Mouse (Mus musculus) embryonic facial prominence, embryonic 15.5 days (tissue): Measurements from ENCODE around the gene Gpc5. TPM values are rescaled to one million over a fixed set of nuclear protein-coding genes. Genes with fewer than 3 reads are reported as not detected.

Source experiments
- ATAC-seq: fragments of 200-750 bp; cut with Nextera tagmentation; 2 replicates; pipeline ENCODE4 v1.8.0; 2017; ENCODE audit warnings: low read depth, moderate TSS enrichment; ENCODE audit not compliant: insufficient number of reproducible peaks, low FRiP score, low TSS enrichment
- H3K27ac ChIP-seq: fragments of 300-500 bp; sonication (generic); replicated peaks from 2 replicates; pipeline ENCODE4 v1.5.1; 2015; ENCODE audit warnings: mild to moderate bottlenecking, inconsistent platforms
- H3K27me3 ChIP-seq: fragments of 300-500 bp; sonication (generic); 2 replicates; pipeline ENCODE4 v1.6.1; 2015; ENCODE audit warnings: inconsistent platforms
- H3K36me3 ChIP-seq: fragments of 300-500 bp; sonication (generic); 2 replicates; pipeline ENCODE4 v1.6.1; 2015; ENCODE audit warnings: mild to moderate bottlenecking, inconsistent platforms
- H3K4me1 ChIP-seq: fragments of 300-500 bp; sonication (generic); 2 replicates; pipeline ENCODE4 v1.6.1; 2015; ENCODE audit warnings: inconsistent platforms
- H3K4me2 ChIP-seq: fragments of 300-500 bp; sonication (generic); replicated peaks from 2 replicates; pipeline ENCODE4 v1.6.1; 2015; ENCODE audit warnings: mild to moderate bottlenecking, inconsistent platforms
- H3K4me3 ChIP-seq: fragments of 300-500 bp; sonication (generic); replicated peaks from 2 replicates; pipeline ENCODE4 v1.5.1; 2015; ENCODE audit warnings: mild to moderate bottlenecking, inconsistent platforms
- H3K9ac ChIP-seq: fragments of 300-500 bp; sonication (generic); 2 replicates; pipeline ENCODE4 v1.6.1; 2015; ENCODE audit warnings: inconsistent platforms
- H3K9me3 ChIP-seq: fragments of 300-500 bp; sonication (generic); replicated peaks from 2 replicates; pipeline ENCODE4 v1.6.1; 2016; ENCODE audit warnings: inconsistent platforms
- WGBS: fragments of 180-500 bp; shearing (Covaris S2); methylation state at CpG from one replicate; pipeline ENCODE4 v1.1.7; 2015; 5-methylcytosine and 5-hydroxymethylcytosine counted together
- polyA plus RNA-seq: library from polyadenylated mRNA; unstranded; fragments of >200 nt; fragmentation: Nextera tagmentation; extraction: Ambion mirVana; gene quantifications from 2 replicates; pipeline ENCODE4 v1.2.1, GENCODE M21; 2015

The Gpc5 gene
- polyA plus RNA-seq, 1 experiment from 2014 or later = 0.60 TPM

DNA sequence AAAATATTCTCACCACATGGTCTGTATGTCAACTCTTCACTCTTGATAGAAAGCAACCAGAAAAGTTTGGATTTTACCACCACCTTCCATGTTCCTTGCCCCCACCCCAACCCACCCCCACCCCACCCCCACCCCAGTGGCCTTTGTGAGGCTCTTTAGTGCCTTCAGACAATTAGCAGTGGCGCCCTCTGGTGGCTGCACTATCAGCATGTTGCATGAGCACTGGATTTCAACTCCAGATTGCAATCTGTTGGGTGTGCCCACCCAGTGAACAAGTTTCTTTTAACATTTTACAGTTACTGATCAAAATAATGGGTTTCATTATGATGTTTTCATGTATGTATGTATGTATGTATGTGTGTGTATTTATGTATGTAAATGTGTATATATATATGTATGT, 279.1 kb downstream of the Gpc5 start:
- 26% methylated on average over 1 of the region's 1 CpGs for WGBS
- no peaks in the 10 kb centered on the region for H3K27me3 ChIP-seq
- ATAC-seq = no peak
- H3K4me1 ChIP-seq = no peaks in the 10 kb centered on the region
- no peaks in the 10 kb centered on the region for H3K36me3 ChIP-seq
- H3K4me2 ChIP-seq = no peak overlapping the region
- no peak overlapping the region for H3K9ac ChIP-seq
- no peak overlapping the region for H3K4me3 ChIP-seq
- no peak overlapping the region for H3K27ac ChIP-seq
- no peaks in the 10 kb centered on the region for H3K9me3 ChIP-seq

DNA sequence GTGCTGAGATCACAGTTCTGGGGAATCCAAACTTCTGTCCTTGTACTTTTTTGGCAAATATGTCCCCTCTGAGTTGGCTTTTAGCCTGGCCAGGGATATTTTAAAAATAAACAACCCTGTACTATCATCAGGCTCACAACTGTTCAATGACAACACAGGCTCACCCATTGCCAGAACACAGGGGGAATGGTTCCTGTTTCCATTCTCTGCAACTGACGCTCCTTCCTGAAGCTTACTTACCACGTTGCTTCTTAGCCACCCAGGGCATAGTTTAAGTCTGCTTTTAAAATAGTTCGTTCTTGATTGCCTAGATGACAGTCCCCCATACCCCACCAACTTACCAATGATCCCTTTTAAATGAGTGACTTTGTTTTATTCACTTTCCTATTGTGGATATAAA, 299.8 kb downstream of the Gpc5 start:
- Histone ChIP-seq H3K36me3 (no peaks in the 10 kb centered on the region), H3K27me3 (no peaks in the 10 kb centered on the region), H3K4me2 (no peak overlapping the region), H3K4me1 (no peaks in the 10 kb centered on the region), H3K9ac (no peak overlapping the region), H3K9me3 (no peaks in the 10 kb centered on the region), H3K4me3 (no peak overlapping the region), H3K27ac (no peak overlapping the region)
- no peak for ATAC-seq
- WGBS = 69% methylated on average over 3 of the region's 3 CpGs

DNA sequence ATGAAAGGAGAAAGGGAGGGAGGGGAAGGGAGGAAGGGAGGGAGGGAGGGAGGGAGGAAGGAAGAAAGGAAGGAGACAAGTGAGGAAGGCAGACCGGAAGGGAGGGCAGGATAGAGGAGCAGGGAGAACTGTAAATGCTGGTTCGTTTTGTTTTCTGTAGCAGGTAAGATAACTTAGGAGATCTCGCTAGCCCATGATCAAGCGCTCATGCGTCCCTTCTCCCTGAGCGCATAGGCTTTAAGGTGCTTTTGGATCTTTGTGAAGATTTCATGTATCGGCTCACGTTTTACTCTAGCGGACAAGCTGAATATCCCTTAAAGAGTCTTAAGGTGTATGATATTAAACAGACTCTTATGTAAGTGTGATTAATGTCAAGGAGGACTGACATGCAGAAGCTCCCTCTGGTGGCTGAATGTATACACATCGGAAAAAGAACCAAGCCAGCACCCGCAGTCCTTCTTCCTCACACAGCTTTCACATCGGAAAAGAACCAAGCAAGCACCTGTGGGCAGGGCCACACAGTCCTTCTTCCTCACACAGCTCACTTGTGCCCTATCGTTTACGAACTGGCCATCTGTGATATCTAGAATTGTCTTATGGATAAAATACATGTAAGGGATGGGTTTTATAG, 301.0 kb downstream of the Gpc5 start:
- Histone ChIP-seq H3K4me1 (no peaks in the 10 kb centered on the region), H3K27ac (no peak overlapping the region), H3K9me3 (no peaks in the 10 kb centered on the region), H3K36me3 (no peaks in the 10 kb centered on the region), H3K4me3 (no peak overlapping the region), H3K4me2 (no peak overlapping the region), H3K9ac (no peak overlapping the region), H3K27me3 (no peaks in the 10 kb centered on the region)
- no peak for ATAC-seq
- WGBS = 48% methylated on average over 14 of the region's 14 CpGs

DNA sequence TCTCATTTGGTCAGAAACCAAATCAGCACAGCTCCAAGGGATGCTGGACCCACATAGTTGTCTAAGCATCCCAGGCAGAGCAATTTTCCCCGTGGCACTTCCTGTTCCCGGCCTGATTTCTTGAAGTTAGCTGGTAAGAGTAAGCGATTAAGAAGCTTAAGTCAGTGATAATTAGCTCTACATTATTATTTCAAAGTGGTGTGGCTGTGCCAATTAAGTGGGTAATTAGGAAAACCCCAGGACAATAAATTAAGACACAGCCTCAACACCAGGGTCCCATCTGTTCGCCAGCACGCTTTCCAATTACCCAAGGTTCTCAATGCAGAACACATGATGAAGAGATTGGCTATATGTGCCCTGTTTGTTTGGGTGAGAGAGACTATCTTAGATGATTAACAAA, 314.6 kb downstream of the Gpc5 start:
- Histone ChIP-seq H3K36me3 (no peaks in the 10 kb centered on the region), H3K27ac (no peak overlapping the region), H3K4me2 (no peak overlapping the region), H3K9me3 (no peaks in the 10 kb centered on the region), H3K9ac (no peak overlapping the region), H3K4me1 (no peaks in the 10 kb centered on the region), H3K4me3 (no peak overlapping the region), H3K27me3 (no peaks in the 10 kb centered on the region)
- WGBS = 39% methylated on average over 5 of the region's 5 CpGs
- ATAC-seq = no peak

DNA sequence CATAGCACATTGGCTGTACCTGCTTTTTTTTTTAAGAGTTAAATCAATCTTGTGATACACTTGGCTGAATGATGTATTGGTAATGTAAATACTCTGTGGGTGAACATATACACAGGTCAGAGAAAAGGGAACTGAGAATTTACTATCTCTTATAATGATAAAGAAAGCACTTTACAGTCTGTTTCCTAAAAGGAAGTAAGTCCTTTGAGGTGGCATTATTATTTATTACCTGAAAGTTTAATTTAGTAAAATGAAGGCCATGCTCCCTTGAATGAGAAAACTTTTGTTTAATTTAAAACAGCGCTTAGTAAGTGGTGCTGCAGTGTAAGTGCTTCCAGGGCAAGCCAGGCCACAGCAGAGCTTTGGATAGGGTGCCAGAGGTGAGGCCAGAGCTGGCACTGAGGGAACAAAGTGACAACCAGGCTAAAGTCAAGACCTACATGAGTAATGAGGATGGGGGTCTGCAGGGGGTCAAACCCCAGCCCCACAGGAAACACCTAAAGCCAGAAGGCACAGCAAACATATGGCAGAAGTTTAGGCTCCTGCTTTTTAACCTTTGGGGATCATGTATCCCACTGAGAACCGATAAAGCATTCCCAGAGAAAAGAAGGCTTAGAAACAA, 315.4 kb downstream of the Gpc5 start:
- H3K4me3 ChIP-seq = no peak overlapping the region
- no peaks in the 10 kb centered on the region for H3K9me3 ChIP-seq
- no peak overlapping the region for H3K4me2 ChIP-seq
- no peak overlapping the region for H3K27ac ChIP-seq
- H3K36me3 ChIP-seq = no peaks in the 10 kb centered on the region
- no peaks in the 10 kb centered on the region for H3K27me3 ChIP-seq
- WGBS = 31% methylated on average over 2 of the region's 2 CpGs
- H3K4me1 ChIP-seq = no peaks in the 10 kb centered on the region
- no peak for ATAC-seq
- no peak overlapping the region for H3K9ac ChIP-seq

DNA sequence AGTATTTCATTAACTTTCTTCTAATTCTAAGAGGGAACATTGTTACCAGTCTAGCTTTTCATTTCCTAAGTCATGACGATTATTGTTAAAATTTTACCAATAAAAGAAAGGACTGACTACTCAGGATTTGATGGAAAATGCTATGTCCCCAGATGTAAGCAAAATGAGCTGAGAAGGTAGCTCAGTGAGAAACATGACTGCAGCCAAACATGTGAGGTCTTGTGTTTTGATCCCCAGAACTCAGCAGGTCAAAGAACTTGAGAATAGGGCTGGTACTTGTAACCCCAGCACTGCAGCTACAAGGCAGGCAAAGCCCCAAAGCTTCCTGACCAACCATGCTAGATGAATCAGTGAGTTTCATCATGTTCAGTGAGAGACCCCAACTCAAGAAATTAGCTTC, 318.9 kb downstream of the Gpc5 start:
- WGBS = 81% methylated on average over 1 of the region's 1 CpGs
- no peak overlapping the region for H3K4me2 ChIP-seq
- no peak overlapping the region for H3K9ac ChIP-seq
- no peak overlapping the region for H3K4me3 ChIP-seq
- no peaks in the 10 kb centered on the region for H3K27me3 ChIP-seq
- no peak for ATAC-seq
- no peaks in the 10 kb centered on the region for H3K9me3 ChIP-seq
- no peak overlapping the region for H3K27ac ChIP-seq
- H3K36me3 ChIP-seq = no peaks in the 10 kb centered on the region
- no peaks in the 10 kb centered on the region for H3K4me1 ChIP-seq

DNA sequence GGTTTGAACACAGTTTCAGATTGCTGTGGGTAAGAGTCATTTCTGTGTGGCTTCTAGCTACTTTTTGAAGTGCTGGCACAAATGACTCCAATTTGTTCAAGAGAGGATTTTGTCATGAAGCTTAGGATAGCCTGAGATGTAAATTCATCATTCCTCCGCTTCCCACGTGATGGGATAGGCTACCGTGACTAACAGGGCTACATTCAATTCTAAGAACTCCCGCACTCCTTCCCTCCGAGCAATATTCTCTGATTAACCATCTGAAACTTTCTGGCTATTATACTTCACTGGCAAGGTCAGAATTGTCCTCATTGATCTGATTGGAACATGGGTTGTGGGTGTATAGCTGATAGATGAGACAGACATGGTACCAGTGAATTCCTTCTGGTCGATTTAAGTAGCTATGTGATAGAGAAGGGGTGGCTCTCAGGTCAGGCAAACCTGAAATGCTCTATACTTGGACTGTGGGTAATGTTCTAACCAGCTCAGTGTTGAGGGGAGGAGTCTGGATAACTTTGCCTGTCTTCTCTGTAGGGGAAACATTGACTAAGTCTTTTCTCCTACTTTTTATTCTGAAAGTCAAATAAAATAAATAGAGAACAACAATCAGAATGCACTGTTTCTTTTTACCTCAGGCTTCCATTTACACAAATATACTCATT, 319.6 kb downstream of the Gpc5 start:
- no peak for ATAC-seq
- Histone ChIP-seq H3K9ac (no peak overlapping the region), H3K4me1 (no peaks in the 10 kb centered on the region), H3K27ac (no peak overlapping the region), H3K4me3 (no peak overlapping the region), H3K4me2 (no peak overlapping the region), H3K36me3 (no peaks in the 10 kb centered on the region), H3K9me3 (no peaks in the 10 kb centered on the region), H3K27me3 (no peaks in the 10 kb centered on the region)
- WGBS = 38% methylated on average over 6 of the region's 6 CpGs

DNA sequence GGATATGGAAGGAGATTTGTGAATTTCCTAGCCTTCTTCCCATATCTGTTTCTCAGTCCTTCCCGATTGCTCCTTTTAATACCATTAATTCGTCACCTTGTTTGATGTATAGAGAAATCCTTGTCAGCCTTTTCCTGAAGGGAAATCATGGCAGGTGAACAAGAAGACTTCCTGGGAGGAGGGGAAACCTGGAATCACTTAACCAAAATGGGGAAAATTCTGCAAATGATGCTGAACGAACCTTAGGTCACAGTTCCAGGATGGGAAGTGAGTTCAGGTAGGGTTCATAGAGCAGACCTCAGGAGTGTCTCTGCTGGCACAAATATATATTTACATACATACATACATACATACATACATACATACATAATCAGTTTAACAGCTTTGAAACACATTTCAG, 320.8 kb downstream of the Gpc5 start:
- WGBS = 16% methylated on average over 3 of the region's 3 CpGs
- H3K9ac ChIP-seq = no peak overlapping the region
- no peak for ATAC-seq
- no peaks in the 10 kb centered on the region for H3K9me3 ChIP-seq
- no peak overlapping the region for H3K4me2 ChIP-seq
- H3K4me3 ChIP-seq = no peak overlapping the region
- no peaks in the 10 kb centered on the region for H3K36me3 ChIP-seq
- no peak overlapping the region for H3K27ac ChIP-seq
- no peaks in the 10 kb centered on the region for H3K27me3 ChIP-seq
- no peaks in the 10 kb centered on the region for H3K4me1 ChIP-seq

DNA sequence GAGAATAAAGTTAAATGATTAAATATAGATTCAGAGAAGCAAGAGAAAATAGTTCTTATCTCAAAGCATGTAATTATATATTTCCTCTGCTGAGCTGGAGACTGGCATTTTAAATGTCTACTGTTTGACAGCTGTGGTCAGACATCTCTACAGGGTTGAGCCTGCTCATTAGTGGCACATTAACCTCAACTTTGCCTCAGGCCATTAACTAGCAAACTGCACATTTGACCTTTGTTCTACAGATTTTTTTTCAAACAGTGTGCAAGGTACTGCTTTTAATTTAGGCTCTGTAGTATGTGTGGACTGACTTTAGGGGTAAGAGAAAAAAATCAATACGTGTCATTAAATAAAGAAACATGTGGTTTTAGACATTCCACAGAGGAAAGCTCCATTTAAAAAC, 321.4 kb downstream of the Gpc5 start:
- Histone ChIP-seq H3K9ac (no peak overlapping the region), H3K4me1 (no peaks in the 10 kb centered on the region), H3K4me3 (no peak overlapping the region), H3K4me2 (no peak overlapping the region), H3K27me3 (no peaks in the 10 kb centered on the region), H3K36me3 (no peaks in the 10 kb centered on the region), H3K9me3 (no peaks in the 10 kb centered on the region), H3K27ac (no peak overlapping the region)
- 16% methylated on average over 1 of the region's 1 CpGs for WGBS
- no peak for ATAC-seq

DNA sequence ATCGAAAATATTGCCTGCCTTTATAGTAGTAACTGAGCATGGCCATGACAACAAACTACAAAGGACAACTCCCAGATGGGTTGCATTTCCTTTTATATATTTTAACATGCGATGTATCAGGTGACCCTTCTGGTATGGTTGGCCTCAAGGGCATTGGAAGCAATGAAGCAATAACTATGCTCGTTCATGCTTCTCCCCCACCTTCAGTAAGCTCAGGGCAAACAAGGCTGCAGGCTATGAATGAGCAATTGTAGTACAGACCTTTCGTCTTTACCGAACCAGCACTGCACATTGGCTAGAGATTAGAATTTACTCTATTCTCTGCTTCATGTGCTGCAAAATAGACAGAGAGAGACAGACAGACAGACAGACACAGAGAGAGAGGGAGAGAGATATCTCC, 322.5 kb downstream of the Gpc5 start:
- Histone ChIP-seq H3K27me3 (no peaks in the 10 kb centered on the region), H3K4me3 (no peak overlapping the region), H3K36me3 (no peaks in the 10 kb centered on the region), H3K9me3 (no peaks in the 10 kb centered on the region), H3K4me1 (no peaks in the 10 kb centered on the region), H3K27ac (no peak overlapping the region), H3K9ac (no peak overlapping the region), H3K4me2 (no peak overlapping the region)
- ATAC-seq = no peak
- WGBS = 22% methylated on average over 5 of the region's 5 CpGs

DNA sequence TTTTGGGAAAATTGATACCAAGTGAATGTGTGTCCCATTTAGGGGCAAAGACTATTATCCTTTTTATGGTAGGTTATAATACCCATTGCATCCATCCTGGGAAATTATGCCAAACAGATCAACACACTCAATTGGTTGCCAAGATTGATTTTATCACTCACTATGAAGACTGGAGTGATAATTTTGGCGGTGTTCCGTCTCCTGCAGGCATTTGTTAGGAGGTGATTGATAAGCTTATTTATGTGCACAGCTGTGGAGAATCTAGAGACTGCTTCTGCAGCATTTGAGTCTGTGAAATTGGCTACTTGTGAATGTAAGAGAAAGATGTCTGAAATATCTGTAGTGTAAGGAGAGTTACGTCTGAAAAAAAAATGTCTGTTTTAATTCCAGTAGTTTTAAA, 340.0 kb downstream of the Gpc5 start:
- ATAC-seq = no peak
- Histone ChIP-seq H3K9me3 (no peaks in the 10 kb centered on the region), H3K36me3 (no peaks in the 10 kb centered on the region), H3K27ac (no peak overlapping the region), H3K4me3 (no peak overlapping the region), H3K4me2 (no peak overlapping the region), H3K4me1 (no peaks in the 10 kb centered on the region), H3K9ac (no peak overlapping the region), H3K27me3 (no peaks in the 10 kb centered on the region)
- 33% methylated on average over 3 of the region's 3 CpGs for WGBS

DNA sequence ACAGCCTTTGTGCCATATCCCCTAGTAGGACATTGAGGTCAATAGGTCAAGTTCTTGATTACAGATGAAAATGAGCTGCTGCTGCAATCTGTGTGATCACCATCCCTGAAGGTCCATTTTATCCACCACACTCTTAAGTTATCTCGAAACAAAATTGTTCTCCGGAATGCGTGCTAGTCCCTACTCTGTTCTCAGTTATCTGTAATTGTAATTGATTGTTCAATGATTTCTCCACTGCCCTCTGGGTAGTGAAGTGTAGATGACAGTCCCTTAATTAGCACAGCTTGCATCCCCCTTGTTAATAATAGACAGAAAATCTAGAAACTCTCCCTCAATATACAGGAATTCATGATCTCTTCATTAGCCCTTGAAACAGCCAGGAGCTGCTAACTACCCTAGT, 340.4 kb downstream of the Gpc5 start:
- 38% methylated on average over 3 of the region's 3 CpGs for WGBS
- Histone ChIP-seq H3K27me3 (no peaks in the 10 kb centered on the region), H3K4me2 (no peak overlapping the region), H3K4me3 (no peak overlapping the region), H3K9ac (no peak overlapping the region), H3K36me3 (no peaks in the 10 kb centered on the region), H3K27ac (no peak overlapping the region), H3K4me1 (no peaks in the 10 kb centered on the region), H3K9me3 (no peaks in the 10 kb centered on the region)
- no peak for ATAC-seq
